Mouse (Mus musculus) lung, embryonic 14.5 days (tissue): ENCODE data around the gene Tead1. TPM values are rescaled to one million over a fixed set of nuclear protein-coding genes. Genes with fewer than 3 reads are reported as not detected.

Experiments
- ATAC-seq: fragments of 200-750 bp; cut with Nextera tagmentation; 2 replicates; pipeline ENCODE4 v1.8.0; 2017; ENCODE audit warnings: mild to moderate bottlenecking, moderate TSS enrichment, moderate library complexity; ENCODE audit not compliant: insufficient read depth
- DNase-seq: peaks from one replicate; pipeline ENCODE4 v3.0.0-alpha.2; 2015
- H3K27ac ChIP-seq: fragments of 300-500 bp; sonication (generic); 2 replicates; pipeline ENCODE4 v1.5.1; 2014; ENCODE audit warnings: low read depth, mild to moderate bottlenecking, moderate library complexity
- H3K27me3 ChIP-seq: fragments of 300-500 bp; sonication (generic); 2 replicates; pipeline ENCODE4 v1.6.1; 2014; ENCODE audit warnings: low read length, control low read depth; ENCODE audit not compliant: insufficient read depth
- H3K36me3 ChIP-seq: fragments of 300-500 bp; sonication (generic); 2 replicates; pipeline ENCODE4 v1.6.1; 2014; ENCODE audit warnings: control low read depth; ENCODE audit not compliant: insufficient read depth
- H3K4me1 ChIP-seq: fragments of 300-500 bp; sonication (generic); 2 replicates; pipeline ENCODE4 v1.6.1; 2014; ENCODE audit warnings: antibody characterized with exemption, control low read depth; ENCODE audit not compliant: insufficient read depth
- H3K4me2 ChIP-seq: fragments of 300-500 bp; sonication (generic); 2 replicates; pipeline ENCODE4 v1.6.1; 2014; ENCODE audit warnings: mild to moderate bottlenecking
- H3K4me3 ChIP-seq: fragments of 300-500 bp; sonication (generic); 2 replicates; pipeline ENCODE4 v1.5.1; 2014; ENCODE audit warnings: low read depth, low read length
- H3K9ac ChIP-seq: fragments of 300-500 bp; sonication (generic); 2 replicates; pipeline ENCODE4 v1.6.1; 2014
- H3K9me3 ChIP-seq: fragments of 300-500 bp; sonication (generic); 2 replicates; pipeline ENCODE4 v1.6.1; 2016; ENCODE audit warnings: low read depth, low read length, control low read depth
- CTCF ChIP-seq: IDR thresholded peaks from 2 replicates; pipeline ENCODE4 v1.5.1; 2016; ENCODE audit warnings: antibody characterized with exemption, low read depth
- WGBS: fragments of 180-500 bp; shearing (Covaris S2); extraction: QIAGEN DNeasy Blood & Tissue Kit; methylation state at CpG from one replicate; pipeline ENCODE4 v1.1.7; 2014; 5-methylcytosine and 5-hydroxymethylcytosine counted together
- polyA plus RNA-seq: library from polyadenylated mRNA; unstranded; fragments of >200 nt; fragmentation: Nextera tagmentation; extraction: Ambion mirVana; gene quantifications from 2 replicates; pipeline ENCODE4 v1.2.1, GENCODE M21; 2014

The Tead1 gene
- polyA plus RNA-seq, 1 experiment from 2014 or later, result 27.6 TPM

- Histone ChIP-seq H3K27me3 (no peaks in the 10 kb centered on the region), H3K4me1 (peaks cover 39% of the 10 kb centered on the region), H3K9ac (no peak overlapping the region), H3K4me3 (no peak overlapping the region), H3K9me3 (no peaks in the 10 kb centered on the region), H3K36me3 (peaks cover 6% of the 10 kb centered on the region), H3K27ac (no peak overlapping the region), H3K4me2 (no peak overlapping the region)
- 41% methylated on average over 5 of the region's 5 CpGs for WGBS
- ATAC-seq, result no peak
- no peak for TF ChIP-seq CTCF
- no peak for DNase-seq
Observed at GRCm38 (mm10) chr7:112700082-112700481, 21.0 kb downstream of the Tead1 start.

DNA sequence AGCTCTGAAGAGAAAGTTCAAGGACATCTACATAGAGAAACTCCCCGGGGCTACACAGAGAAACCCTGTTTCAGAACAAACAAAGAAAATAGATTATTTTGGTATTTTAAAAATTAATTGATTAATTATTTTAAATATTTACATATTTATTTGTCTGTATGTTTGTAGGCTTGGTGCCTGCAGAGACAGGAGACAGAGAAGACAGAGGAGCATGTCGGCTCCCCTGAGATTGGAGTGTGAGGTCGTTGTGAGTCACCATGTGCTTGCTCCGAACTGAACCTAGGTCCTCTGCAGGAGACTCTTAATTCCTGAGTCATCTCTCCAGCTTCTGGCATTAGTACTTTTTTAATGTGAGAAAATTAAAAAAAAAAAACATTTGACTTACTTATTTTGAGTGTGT, 24.2 kb downstream of the Tead1 start:
- 66% methylated on average over 4 of the region's 4 CpGs for WGBS
- no peak for ATAC-seq

DNA sequence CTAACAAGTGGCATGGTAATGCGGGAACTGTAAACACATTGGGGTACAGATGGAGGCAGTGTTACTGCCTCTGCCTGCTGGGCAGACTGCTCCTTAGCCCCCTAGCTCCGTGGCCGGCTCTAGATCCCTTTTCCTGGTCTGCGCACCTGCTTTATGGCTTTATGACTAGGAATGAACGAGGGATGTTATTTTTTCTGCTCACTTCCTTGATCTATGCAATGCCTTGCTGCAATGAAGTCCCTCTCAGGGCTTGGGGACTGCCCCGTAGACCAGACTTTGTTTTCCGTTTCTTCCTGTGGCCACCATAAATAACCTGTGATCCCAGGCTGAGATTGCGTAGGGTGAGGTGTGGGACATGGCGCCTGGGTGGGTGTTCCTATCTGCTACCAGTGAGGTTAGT, 26.8 kb downstream of the Tead1 start:
- DNase-seq (no peak), ATAC-seq (no peak)
- Histone ChIP-seq H3K4me3 (no peak overlapping the region), H3K9ac (no peak overlapping the region), H3K4me1 (peaks cover 17% of the 10 kb centered on the region), H3K27ac (no peak overlapping the region), H3K4me2 (no peak overlapping the region), H3K9me3 (no peaks in the 10 kb centered on the region), H3K36me3 (peaks cover 6% of the 10 kb centered on the region), H3K27me3 (no peaks in the 10 kb centered on the region)
- 71% methylated on average over 9 of the region's 9 CpGs for WGBS
- no peak for TF ChIP-seq CTCF

More for the DNA sequence above, 24.2 kb downstream of the Tead1 start:
- H3K27ac ChIP-seq, result no peak overlapping the region
- H3K4me1 ChIP-seq, result peaks cover 13% of the 10 kb centered on the region
- no peak overlapping the region for H3K4me3 ChIP-seq
- no peaks in the 10 kb centered on the region for H3K27me3 ChIP-seq
- H3K9ac ChIP-seq, result no peak overlapping the region
- H3K4me2 ChIP-seq, result no peak overlapping the region
- TF ChIP-seq CTCF, result no peak
- H3K36me3 ChIP-seq, result peaks cover 6% of the 10 kb centered on the region
- H3K9me3 ChIP-seq, result no peaks in the 10 kb centered on the region
- no peak for DNase-seq

DNA sequence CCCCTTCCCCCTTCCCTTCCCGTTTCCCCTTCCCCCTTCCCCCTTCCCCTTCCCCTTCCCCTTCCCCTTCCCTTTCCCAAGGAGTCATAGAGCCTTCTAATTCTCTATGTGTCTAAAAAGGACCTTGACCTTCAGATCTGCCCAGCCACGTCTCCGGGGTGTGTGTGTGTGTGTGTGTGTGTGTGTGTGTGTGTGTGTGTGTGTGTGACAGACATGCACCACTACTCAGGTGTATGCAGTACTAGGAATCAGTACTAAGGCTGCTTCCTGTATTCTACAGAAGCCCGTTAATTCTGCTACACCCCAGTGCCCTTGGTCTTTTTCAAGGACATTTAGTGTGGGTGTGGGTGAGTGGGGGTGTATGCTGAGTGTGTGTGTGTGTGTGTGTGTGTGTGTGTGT, 27.6 kb downstream of the Tead1 start:
- Histone ChIP-seq H3K36me3 (peaks cover 6% of the 10 kb centered on the region), H3K4me2 (no peak overlapping the region), H3K27ac (no peak overlapping the region), H3K27me3 (no peaks in the 10 kb centered on the region), H3K9me3 (no peaks in the 10 kb centered on the region), H3K9ac (no peak overlapping the region), H3K4me1 (peaks cover 21% of the 10 kb centered on the region), H3K4me3 (no peak overlapping the region)
- ATAC-seq (no peak), DNase-seq (no peak)
- 63% methylated on average over 3 of the region's 4 CpGs for WGBS
- TF ChIP-seq CTCF, result no peak

DNA sequence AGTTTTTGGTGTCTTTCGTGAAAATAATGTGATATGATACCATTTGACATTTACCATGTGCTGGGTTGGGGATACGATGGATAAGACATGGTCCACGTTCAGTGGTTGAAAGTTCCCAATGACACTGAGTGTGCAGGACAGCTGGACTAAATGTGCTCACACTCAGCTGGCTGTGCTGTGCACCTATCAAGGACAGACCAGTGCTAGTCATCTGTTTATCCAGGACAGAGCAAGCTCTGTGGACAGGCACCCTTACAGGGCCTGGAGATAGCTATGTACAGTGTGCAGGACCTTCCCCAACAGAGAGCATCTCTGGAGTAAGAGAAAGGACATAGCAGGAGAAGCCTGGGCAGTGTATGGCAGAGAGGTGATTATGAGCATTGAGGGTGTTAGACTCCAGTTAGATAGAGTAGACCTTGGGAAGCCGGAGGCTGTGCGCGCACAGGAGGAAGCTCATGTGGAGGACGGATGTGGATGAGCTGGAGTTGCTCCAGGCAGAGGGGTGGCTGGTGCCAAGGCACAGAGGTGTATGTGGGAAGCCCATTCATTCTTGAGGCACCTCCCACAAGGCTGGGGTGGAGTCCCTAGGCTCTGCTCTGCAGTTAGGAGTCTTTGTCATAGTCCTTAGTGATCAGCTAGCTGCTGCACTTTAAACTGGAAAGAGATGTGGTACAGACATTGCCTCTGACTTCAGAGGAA, 31.4 kb downstream of the Tead1 start:
- Histone ChIP-seq H3K27ac (no peak overlapping the region), H3K4me2 (no peak overlapping the region), H3K9me3 (no peaks in the 10 kb centered on the region), H3K4me3 (no peak overlapping the region), H3K36me3 (no peaks in the 10 kb centered on the region), H3K4me1 (peaks cover 29% of the 10 kb centered on the region), H3K9ac (no peak overlapping the region), H3K27me3 (no peaks in the 10 kb centered on the region)
- no peak for DNase-seq
- TF ChIP-seq CTCF, result no peak
- 65% methylated on average over 7 of the region's 7 CpGs for WGBS
- no peak; the same call in 1 of the 2 replicates for ATAC-seq

GRCm38 (mm10) chr7:112711977-112712376, 32.9 kb downstream of the Tead1 start:
- Histone ChIP-seq H3K36me3 (no peaks in the 10 kb centered on the region), H3K9ac (no peak overlapping the region), H3K4me3 (no peak overlapping the region), H3K4me2 (no peak overlapping the region), H3K9me3 (no peaks in the 10 kb centered on the region), H3K27me3 (no peaks in the 10 kb centered on the region), H3K27ac (no peak overlapping the region), H3K4me1 (peaks cover 39% of the 10 kb centered on the region)
- 72% methylated on average over 5 of the region's 5 CpGs for WGBS
- no peak for TF ChIP-seq CTCF
- DNase-seq (no peak), ATAC-seq (no peak)

DNA sequence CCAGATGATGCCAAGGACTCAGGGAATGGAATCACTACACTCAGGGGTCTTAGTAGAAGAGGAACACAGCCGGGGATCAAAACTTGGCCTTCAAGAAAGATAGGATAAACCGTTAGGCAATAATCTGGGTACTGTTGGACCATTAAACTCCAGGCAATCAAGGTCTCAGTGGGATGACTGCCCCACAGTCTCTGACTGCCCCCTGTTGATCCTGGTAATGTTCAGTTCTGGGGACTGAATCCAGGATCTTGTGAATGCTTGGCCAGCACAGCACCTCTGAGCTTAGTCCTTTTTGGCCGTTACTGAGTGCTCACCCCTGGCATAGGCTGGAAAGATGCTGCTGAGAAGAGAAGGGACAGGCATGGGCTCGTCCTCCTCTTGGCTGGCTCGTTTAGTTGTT, 34.4 kb downstream of the Tead1 start:
- peak; percentile 11; the same call in 1 of the 2 replicates for TF ChIP-seq CTCF
- WGBS, result 58% methylated on average over 5 of the region's 5 CpGs
- no peak overlapping the region for H3K9ac ChIP-seq
- no peak overlapping the region for H3K4me2 ChIP-seq
- H3K4me3 ChIP-seq, result no peak overlapping the region
- DNase-seq (no peak), ATAC-seq (no peak)
- H3K36me3 ChIP-seq, result no peaks in the 10 kb centered on the region
- no peaks in the 10 kb centered on the region for H3K9me3 ChIP-seq
- H3K27ac ChIP-seq, result no peak overlapping the region
- H3K27me3 ChIP-seq, result no peaks in the 10 kb centered on the region
- H3K4me1 ChIP-seq, result peaks cover 50% of the 10 kb centered on the region

- Histone ChIP-seq H3K4me2 (no peak overlapping the region), H3K4me1 (peaks cover 46% of the 10 kb centered on the region), H3K9ac (no peak overlapping the region), H3K9me3 (no peaks in the 10 kb centered on the region), H3K27ac (no peak overlapping the region), H3K27me3 (no peaks in the 10 kb centered on the region), H3K4me3 (no peak overlapping the region), H3K36me3 (no peaks in the 10 kb centered on the region)
- ATAC-seq (no peak), DNase-seq (no peak)
- 77% methylated on average over 6 of the region's 6 CpGs for WGBS
- no peak for TF ChIP-seq CTCF
Observed at GRCm38 (mm10) chr7:112714783-112715182, 35.7 kb downstream of the Tead1 start.
